Mouse (Mus musculus) CH12.LX (cell line): ENCODE measurements at regions not wholly inside any gene's neighbourhood (a gene's known extent, or its start where the extent isn't known, plus 50 kb on each side); places are given as distances from the start of the nearest gene placed in this dataset.

Source experiments
- DNase-seq: peaks from one replicate; pipeline ENCODE4 v3.0.0-alpha.2; 2013; ENCODE audit errors: extremely low read depth
- H3K27ac ChIP-seq: 2 replicates; pipeline ENCODE4 v1.5.1; 2012; ENCODE audit warnings: low read depth, mild to moderate bottlenecking, control low read depth, moderate library complexity; ENCODE audit not compliant: insufficient read depth
- H3K27me3 ChIP-seq: replicated peaks from 2 replicates; pipeline ENCODE3; 2012; ENCODE audit warnings: inconsistent platforms
- H3K36me3 ChIP-seq, 2 experiments: replicated peaks in 1 of 2; 2 replicates each; pipeline versions ENCODE3 to v1.6.1; 2012; ENCODE audit warnings: inconsistent platforms in 1 of 2, low read length in 1 of 2, mild to moderate bottlenecking in 1 of 2, mixed read lengths in 1 of 2, moderate library complexity in 1 of 2; ENCODE audit not compliant: control insufficient read depth in 1 of 2, insufficient read depth in 1 of 2
- H3K4me1 ChIP-seq, 2 experiments: 2 replicates each; pipeline ENCODE4 v1.6.1; 2012; ENCODE audit warnings: inconsistent platforms in 1 of 2, moderate library complexity in 1 of 2; ENCODE audit not compliant: insufficient read depth in 2 of 2, control insufficient read depth in 1 of 2
- H3K4me2 ChIP-seq: 2 replicates; pipeline ENCODE4 v1.6.1; 2012; ENCODE audit warnings: low read depth, mild to moderate bottlenecking, control low read depth; ENCODE audit not compliant: poor library complexity, insufficient read depth, severe bottlenecking
- H3K4me3 ChIP-seq, 3 experiments: fragments of 150-350 bp in 1 of 3; sonication (generic) in 1 of 3; replicated peaks in 1 of 3; 2 replicates each; pipeline versions ENCODE3 to v1.5.1; 2011 to 2012; ENCODE audit warnings: low read depth in 2 of 3, low read length in 2 of 3, mild to moderate bottlenecking in 2 of 3, moderate library complexity in 2 of 3, control low read depth in 1 of 3, improper control_type of control experiment in 1 of 3, inconsistent platforms in 1 of 3, mixed read lengths in 1 of 3; ENCODE audit not compliant: poor library complexity in 1 of 3
- H3K79me2 ChIP-seq: replicated peaks from 2 replicates; pipeline ENCODE4 v1.6.1; 2012; ENCODE audit warnings: mild to moderate bottlenecking, moderate library complexity; ENCODE audit not compliant: control insufficient read depth, poor library complexity, insufficient read depth, severe bottlenecking; ENCODE audit errors: extremely low read depth
- H3K9ac ChIP-seq: 2 replicates; pipeline ENCODE4 v1.6.1; 2012; ENCODE audit warnings: low read depth, mild to moderate bottlenecking, control low read depth, moderate library complexity; ENCODE audit not compliant: insufficient read depth
- H3K9me3 ChIP-seq: replicated peaks from 2 replicates; pipeline ENCODE3; 2012; ENCODE audit warnings: low read length, inconsistent platforms, mixed read lengths
- EP300 ChIP-seq: IDR thresholded peaks from 2 replicates; pipeline ENCODE4 v1.6.1; 2011; ENCODE audit warnings: low read length, improper control_type of control experiment
- IRF4 ChIP-seq: IDR thresholded peaks from 2 replicates; pipeline ENCODE4 v1.6.1; 2014; ENCODE audit warnings: low read depth, mild to moderate bottlenecking, inconsistent platforms, low read length, improper control_type of control experiment
- JUND ChIP-seq: conservative IDR thresholded peaks from 2 replicates; pipeline ENCODE4 v1.6.1; 2011; ENCODE audit warnings: low read depth, low read length, improper control_type of control experiment
- MAZ ChIP-seq: IDR thresholded peaks from 2 replicates; pipeline ENCODE4 v1.6.1; 2012; ENCODE audit warnings: low read depth, mild to moderate bottlenecking, inconsistent platforms, low read length, improper control_type of control experiment, moderate library complexity
- MYC ChIP-seq: IDR thresholded peaks from 2 replicates; pipeline ENCODE4 v1.6.1; 2011; ENCODE audit warnings: low read depth, mild to moderate bottlenecking, improper control_type of control experiment, low read length
- PAX5 ChIP-seq: IDR thresholded peaks from 2 replicates; pipeline ENCODE4 v1.6.1; 2012; ENCODE audit warnings: low read length, inconsistent platforms, mixed read lengths
- dilution Hi-C: fragments of 300-500 bp; cut with MboI; formaldehyde crosslinking; loops from 2 replicates; pipeline ENCODE4 v1.14.3; 2020; ENCODE audit warnings: low sequenced_read_pairs; ENCODE audit not compliant: extremely low pct_unique_long_range_greater_than_20kb, extremely low pct_ligation_motif_present
- in situ Hi-C: fragments of 300-500 bp; cut with MboI; formaldehyde crosslinking; loops from 3 replicates; pipeline ENCODE4 v1.14.3; 2019; ENCODE audit warnings: low sequenced_read_pairs, low pct_ligation_motif_present, low pct_unique_long_range_greater_than_20kb, mixed read lengths

GRCm38 (mm10) chr12:35200110-35200509 is 153.1 kb downstream of the Snx13 start:
- Histone ChIP-seq H3K9ac (no peak overlapping the region), H3K27me3 (no peaks in the 10 kb centered on the region), H3K9me3 (no peaks in the 10 kb centered on the region), H3K79me2 (no peaks in the 10 kb centered on the region), H3K27ac (no peak overlapping the region), H3K4me1 (peaks cover 0 to 11% of the 10 kb centered on the region in 2 experiments; a peak in 2 of 4 replicates)
- in situ Hi-C loops, result loop anchor here (25.0 kb wide), 1 partner anchor 687 kb away; no protein-coding TSS in a partner anchor
- dilution Hi-C loops, result no loop called here
- no peak for TF ChIP-seq PAX5
- TF ChIP-seq JUND, result no peak
- TF ChIP-seq EP300, result no peak
- TF ChIP-seq MYC, result no peak
- TF ChIP-seq MAZ, result no peak
- no peak for TF ChIP-seq IRF4
- TF ChIP-seq, all 38 proteins: peak for 0
- Histone ChIP-seq H3K36me3 (no peaks in the 10 kb centered on the region), H3K4me3 (no peak overlapping the region), H3K4me2 (no peak overlapping the region)
- no peak for DNase-seq
